Mouse (Mus musculus) brain, embryonic 14.5 days (tissue): Measurements from ENCODE around the gene Mettl7a1.
"Not testable (repeated sequence)": the region's sequence is repeated elsewhere in the genome, so short reads cannot be mapped to it uniquely, and the experiment has no call there.

Experiments
- CTCF ChIP-seq: fragments of 200-500 bp; IDR thresholded peaks from 2 replicates; pipeline ENCODE4 v1.5.1; 2012; ENCODE audit warnings: inconsistent platforms, mild to moderate bottlenecking, moderate library complexity, borderline replicate concordance; ENCODE audit not compliant: insufficient read depth, insufficient read length; ENCODE audit errors: extremely low read depth
- POLR2A ChIP-seq: fragments of 200-500 bp; IDR thresholded peaks from 2 replicates; pipeline ENCODE4 v1.6.1; 2012; ENCODE audit warnings: mild to moderate bottlenecking, inconsistent platforms, borderline replicate concordance; ENCODE audit not compliant: poor library complexity, insufficient read depth, insufficient read length, severe bottlenecking; ENCODE audit errors: extremely low read depth

- not testable (repeated sequence) for TF ChIP-seq POLR2A
- 0 out of 2 replicates have a peak, but pooled peaks have one; percentile 18 for TF ChIP-seq CTCF
Measured at GRCm38 (mm10) chr15:100337847-100338246, 33.9 kb downstream of the Mettl7a1 start.
